Mouse (Mus musculus) bone marrow macrophage, adult 2 months (primary cell): Measurements from ENCODE around the gene Slc4a3. TPM values are rescaled to one million over a fixed set of nuclear protein-coding genes. Genes with fewer than 3 reads are reported as not detected.
A peak's percentile ranks its signal among the peaks of the same experiment; 100 is the strongest.

Experiments
- H3K27ac ChIP-seq: 2 replicates; pipeline ENCODE4 v1.5.1; 2012; ENCODE audit warnings: low read depth, low read length; ENCODE audit not compliant: insufficient read depth
- H3K4me1 ChIP-seq: 2 replicates; pipeline ENCODE4 v1.6.1; 2012; ENCODE audit warnings: low read length; ENCODE audit not compliant: control insufficient read depth, insufficient read depth
- H3K4me3 ChIP-seq: 2 replicates; pipeline ENCODE4 v1.5.1; 2012; ENCODE audit warnings: mild to moderate bottlenecking, low read length, moderate library complexity; ENCODE audit not compliant: insufficient read depth
- CTCF ChIP-seq: IDR thresholded peaks from 2 replicates; pipeline ENCODE4 v1.5.1; 2012; ENCODE audit warnings: low read depth, mild to moderate bottlenecking, low read length, moderate library complexity
- POLR2A ChIP-seq: IDR thresholded peaks from 2 replicates; pipeline ENCODE4 v1.6.1; 2012; ENCODE audit warnings: mild to moderate bottlenecking, low read depth, low read length, borderline replicate concordance
- polyA plus RNA-seq: library from polyadenylated mRNA; stranded (reverse); fragments of >200 nt; gene quantifications from 2 replicates; pipeline ENCODE4 v1.2.4, GENCODE M21; 2012; ENCODE audit not compliant: missing spikeins, insufficient read depth, insufficient read length

Gene Slc4a3
- polyA plus RNA-seq, 1 experiment: 3.1 TPM

DNA sequence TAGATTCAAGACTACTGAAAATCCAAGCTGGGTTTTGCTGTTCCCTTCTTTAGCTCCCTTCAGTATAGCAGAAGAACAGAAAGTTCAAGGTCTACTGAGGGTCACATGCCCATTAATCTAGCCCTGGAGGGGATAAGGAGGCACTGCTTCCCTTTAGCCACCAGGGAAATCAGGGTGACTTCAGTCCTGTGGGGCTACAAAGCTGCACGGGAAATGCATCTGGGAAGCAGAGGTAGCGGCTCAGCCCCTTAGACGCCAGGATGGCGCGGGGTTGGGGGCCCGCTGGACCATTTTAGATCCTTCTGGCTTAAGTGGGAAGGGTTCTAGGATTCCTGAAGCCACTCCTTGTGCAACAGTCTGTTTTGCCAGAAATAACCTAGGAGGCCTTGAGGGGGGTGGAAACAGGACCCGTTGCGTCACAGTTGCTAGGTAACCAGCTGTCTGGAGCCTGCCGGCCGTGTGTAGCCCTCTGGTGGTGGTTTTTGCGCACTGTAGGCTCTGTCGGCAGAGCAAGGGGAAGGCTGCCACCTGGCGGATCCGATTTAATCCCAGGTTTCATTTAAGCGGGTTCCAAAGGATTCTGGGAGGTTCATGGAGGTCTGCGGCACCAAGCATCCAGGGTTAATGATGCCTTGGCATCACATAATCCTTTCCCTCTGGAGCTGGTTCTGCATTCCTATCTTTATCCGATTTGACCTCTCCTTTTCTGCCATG lies 13.3 kb downstream of the Slc4a3 start:
- H3K27ac ChIP-seq: no peak overlapping the region
- peaks cover 6% of the 10 kb centered on the region for H3K4me1 ChIP-seq
- no peak overlapping the region; the same call in 1 of the 2 replicates for H3K4me3 ChIP-seq
- no peak for TF ChIP-seq POLR2A
- peak; percentile 99 for TF ChIP-seq CTCF

DNA sequence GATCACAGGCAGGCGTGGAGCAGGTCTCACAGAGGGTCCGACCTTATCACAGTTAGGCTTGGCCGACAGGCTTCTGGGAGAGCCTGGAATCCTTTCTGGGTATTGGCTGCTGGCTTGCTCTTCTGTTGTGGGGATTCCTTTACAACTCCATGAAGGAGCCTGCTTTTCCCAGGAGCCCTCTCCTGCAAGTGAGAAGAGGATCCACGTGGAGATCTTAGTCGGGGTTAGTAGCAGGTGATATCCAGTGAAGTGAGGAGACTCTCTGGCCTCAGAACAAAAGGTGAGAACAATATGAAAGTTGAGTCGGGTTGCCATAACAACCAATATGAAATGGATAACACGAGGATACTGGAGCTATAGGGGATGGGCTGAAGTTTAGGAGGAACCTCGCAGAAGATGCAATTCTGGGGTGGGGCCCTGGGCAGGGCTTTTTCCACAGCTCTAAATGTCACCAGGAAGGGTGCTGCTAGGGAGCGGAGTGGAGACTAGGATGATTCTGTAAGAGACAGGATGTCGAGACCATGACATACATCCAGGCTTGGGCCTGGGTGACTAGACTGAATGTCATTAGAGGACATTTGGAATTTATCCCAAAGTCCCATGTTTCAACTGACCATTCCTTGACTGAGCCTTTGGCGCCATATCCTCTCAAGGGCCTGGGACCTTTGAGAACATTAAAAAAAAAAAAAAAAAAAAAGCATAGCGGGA lies 14.3 kb downstream of the Slc4a3 start:
- Histone ChIP-seq H3K27ac (no peak overlapping the region), H3K4me3 (no peak overlapping the region), H3K4me1 (peaks cover 6% of the 10 kb centered on the region)
- TF ChIP-seq POLR2A (no peak), CTCF (no peak)

DNA sequence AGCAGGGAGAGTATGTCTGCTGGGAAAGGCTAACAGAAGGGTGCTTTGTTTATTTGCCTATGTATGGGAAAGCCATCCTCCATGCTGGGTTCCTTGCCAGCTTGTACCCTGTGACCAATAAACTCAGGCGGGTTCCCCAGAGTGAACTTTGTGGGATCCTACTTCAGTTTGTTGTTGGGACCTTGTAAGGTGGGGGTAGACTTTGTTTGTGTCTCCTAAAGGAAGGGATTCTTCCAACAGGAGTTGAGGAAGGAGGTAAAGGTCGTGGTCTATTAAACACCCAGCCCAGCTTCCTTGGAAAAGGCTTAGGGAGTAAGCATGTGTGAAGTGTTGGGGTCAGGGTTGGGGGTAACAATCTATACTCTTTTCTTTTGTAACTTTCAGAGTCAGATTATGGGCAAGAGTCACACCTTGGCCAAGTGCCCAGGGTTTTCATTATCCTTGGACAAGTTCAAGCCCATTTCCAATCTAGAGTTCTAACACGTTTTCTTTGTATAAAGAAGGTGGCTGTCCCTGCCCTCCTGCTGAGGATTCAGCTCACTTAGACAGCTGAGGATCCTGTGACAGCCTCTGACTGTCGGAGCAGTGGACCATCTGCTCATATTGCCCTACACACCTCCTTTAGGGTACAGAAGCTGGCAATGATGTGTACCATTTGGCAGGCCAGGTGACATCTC lies 15.3 kb downstream of the Slc4a3 start:
- TF ChIP-seq CTCF (no peak), POLR2A (no peak)
- Histone ChIP-seq H3K4me3 (no peak overlapping the region), H3K27ac (no peak overlapping the region), H3K4me1 (peaks cover 10% of the 10 kb centered on the region)

DNA sequence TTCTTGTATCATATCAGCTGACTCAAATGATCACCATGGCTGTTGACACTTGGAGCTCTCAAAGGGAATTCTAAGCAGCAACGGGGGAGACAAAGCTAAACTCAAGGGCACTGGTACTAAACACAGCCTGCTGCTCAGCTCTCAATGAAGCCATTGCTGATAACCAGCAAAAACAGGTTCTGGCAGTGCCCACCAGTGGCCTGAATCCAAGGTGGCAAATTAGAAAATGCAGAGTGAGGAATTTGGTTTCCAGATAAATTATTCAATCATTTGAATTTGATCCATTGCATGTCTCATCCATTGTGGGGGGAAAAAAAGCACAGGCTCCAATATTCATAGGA lies 15.8 kb downstream of the Slc4a3 start:
- H3K27ac ChIP-seq: no peak overlapping the region
- no peak overlapping the region for H3K4me3 ChIP-seq
- TF ChIP-seq CTCF (no peak), POLR2A (no peak)
- H3K4me1 ChIP-seq: peaks cover 10% of the 10 kb centered on the region

DNA sequence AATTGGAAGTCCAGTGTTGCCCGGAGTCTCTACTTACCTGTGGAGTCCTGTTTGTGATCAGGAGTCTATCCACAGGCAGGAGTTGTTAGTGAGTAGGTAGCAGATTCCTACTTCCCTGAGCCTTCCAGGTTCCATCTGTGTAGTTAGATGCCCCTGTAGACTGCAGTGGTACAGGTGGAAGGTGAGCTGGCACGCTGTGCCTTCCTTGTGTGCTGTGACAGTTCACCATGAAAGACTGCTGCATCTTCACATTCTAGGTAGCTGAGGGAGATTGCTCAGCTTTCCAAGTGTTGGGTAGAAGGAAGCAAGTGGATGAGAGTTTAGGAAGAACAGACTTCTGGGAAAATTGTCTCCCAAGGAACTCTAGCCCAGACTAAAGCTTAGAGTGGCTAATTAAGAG lies 18.0 kb downstream of the Slc4a3 start:
- H3K4me3 ChIP-seq: no peak overlapping the region
- H3K4me1 ChIP-seq: peaks cover 8% of the 10 kb centered on the region
- TF ChIP-seq CTCF (no peak), POLR2A (no peak)
- no peak overlapping the region for H3K27ac ChIP-seq

DNA sequence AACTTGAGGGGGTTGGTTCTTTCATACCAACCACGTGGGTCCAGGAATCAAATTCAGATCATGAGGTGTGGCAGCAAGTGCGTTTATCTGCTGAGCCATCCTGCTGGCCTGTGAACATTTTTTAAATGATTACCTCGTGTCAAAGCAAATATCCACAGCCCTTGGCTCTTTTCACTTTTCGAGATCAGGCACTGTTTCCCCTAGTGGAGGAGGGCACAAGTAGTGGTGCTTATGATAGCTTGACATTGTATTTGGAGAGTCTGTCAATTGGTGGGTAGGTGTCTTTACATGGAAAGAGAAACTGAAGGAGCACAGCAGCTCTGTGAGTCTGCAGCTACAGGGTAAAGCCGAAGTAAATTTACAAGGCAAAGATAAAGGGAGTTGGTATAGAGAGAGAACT lies 18.9 kb downstream of the Slc4a3 start:
- no peak overlapping the region for H3K4me3 ChIP-seq
- peaks cover 5% of the 10 kb centered on the region for H3K4me1 ChIP-seq
- no peak overlapping the region for H3K27ac ChIP-seq
- no peak for TF ChIP-seq POLR2A
- no peak for TF ChIP-seq CTCF

DNA sequence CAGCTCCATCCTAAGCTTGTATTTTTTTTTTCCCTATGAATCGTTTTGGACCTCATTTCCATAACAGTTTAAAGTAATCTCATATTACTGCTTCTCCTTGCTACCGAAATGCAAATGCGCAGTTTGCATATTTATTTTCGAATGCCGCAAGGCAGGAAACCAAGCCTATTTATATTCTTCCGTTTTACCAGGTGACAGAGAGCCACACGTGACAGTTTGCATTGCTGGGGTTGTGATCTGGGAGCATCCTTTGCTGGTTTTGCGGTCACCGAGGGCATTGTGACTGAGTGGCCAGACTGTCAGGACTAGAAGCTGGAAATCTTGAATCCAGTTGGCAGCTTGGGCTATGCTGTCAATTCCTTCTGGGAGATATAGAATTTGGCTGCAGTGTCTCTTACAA lies 19.6 kb downstream of the Slc4a3 start:
- H3K27ac ChIP-seq: no peak overlapping the region
- TF ChIP-seq CTCF (no peak), POLR2A (no peak)
- H3K4me3 ChIP-seq: no peak overlapping the region
- H3K4me1 ChIP-seq: peaks cover 5% of the 10 kb centered on the region

DNA sequence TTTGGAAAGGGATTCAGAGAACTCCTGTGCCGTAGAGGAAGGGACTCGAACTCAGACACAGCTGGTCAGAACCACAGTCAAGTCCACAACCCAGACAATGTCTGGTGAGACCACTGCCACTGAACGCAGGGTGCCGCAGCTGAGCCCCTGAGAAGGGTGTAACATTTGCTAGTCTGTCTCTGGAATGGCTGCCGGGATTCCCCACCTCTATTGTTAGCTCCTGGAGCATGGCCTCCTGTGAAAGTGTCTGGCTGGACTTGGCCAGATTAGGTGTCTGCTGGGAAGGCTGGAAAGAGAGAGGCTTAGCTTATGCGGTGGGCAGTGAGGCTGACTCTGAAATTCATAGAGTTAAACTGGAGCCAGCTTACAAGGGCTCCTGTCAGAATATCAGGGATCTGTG lies 24.3 kb downstream of the Slc4a3 start:
- Histone ChIP-seq H3K27ac (no peak overlapping the region), H3K4me1 (peaks cover 5% of the 10 kb centered on the region), H3K4me3 (no peak overlapping the region)
- no peak for TF ChIP-seq POLR2A
- no peak for TF ChIP-seq CTCF

DNA sequence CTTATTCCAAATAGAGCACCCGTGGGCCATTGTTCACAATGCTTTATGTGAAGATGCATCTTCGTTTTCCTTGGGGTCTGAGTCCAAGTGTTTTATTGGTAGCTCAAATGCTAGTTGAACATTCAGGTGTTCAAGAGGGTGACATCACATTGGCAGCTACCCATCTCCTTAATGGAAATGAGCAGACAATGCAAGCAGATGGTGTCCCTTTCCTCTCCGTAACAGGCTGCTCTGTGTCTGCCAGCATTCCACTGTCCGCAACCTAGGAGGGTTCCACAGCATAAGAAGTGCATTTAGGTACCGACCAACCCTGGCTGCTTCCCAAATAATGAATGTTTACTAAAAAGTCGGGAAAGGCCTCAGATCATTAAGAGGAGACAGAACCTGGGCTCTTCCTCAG lies 26.7 kb downstream of the Slc4a3 start:
- TF ChIP-seq POLR2A: no peak
- no peak for TF ChIP-seq CTCF
- no peak overlapping the region for H3K4me3 ChIP-seq

DNA sequence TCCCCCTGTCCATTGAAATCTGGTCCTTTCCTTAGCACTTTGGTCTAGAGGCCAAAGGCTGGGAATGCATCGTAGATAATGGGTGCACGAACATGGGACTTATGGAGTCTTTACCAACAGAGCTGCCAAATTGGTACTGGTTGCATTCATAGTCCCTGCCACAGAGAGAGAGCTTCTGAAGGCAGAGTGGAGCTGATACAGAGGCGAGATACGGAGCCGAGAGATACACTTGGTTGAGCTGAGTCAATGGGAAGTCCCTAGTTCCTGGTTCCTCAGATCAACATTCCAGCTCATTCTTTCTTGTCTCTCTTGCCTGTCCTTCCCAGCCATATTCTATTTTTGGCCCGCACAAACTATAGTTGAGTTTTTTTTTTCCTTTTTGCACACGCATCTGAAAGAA lies 27.6 kb downstream of the Slc4a3 start:
- Histone ChIP-seq H3K27ac (no peak overlapping the region), H3K4me3 (no peak overlapping the region), H3K4me1 (no peaks in the 10 kb centered on the region)
- TF ChIP-seq POLR2A: no peak
- no peak for TF ChIP-seq CTCF

More for the DNA sequence above, 26.7 kb downstream of the Slc4a3 start:
- Histone ChIP-seq H3K27ac (no peak overlapping the region), H3K4me1 (no peaks in the 10 kb centered on the region)
